Mouse (Mus musculus): ENCODE measurements around the gene Tfap2e. TPM values are rescaled to one million over a fixed set of nuclear protein-coding genes. Genes with fewer than 3 reads are reported as not detected.

Gene Tfap2e
- polyA plus RNA-seq, 1 experiment from 2014 or later = not detected

- WGBS (ENCODE audit: insufficient replicate concordance) = 78% methylated on average over 12 of the region's 12 CpGs
- Histone ChIP-seq H3K36me3 (ENCODE audit: control insufficient read depth, insufficient read depth, low read length) (peaks cover 21% of the 10 kb centered on the region), H3K4me2 (no peak overlapping the region), H3K9me3 (replicated peaks; ENCODE audit: control insufficient read depth, low read length) (no peaks in the 10 kb centered on the region), H3K4me1 (ENCODE audit: control insufficient read depth, insufficient read depth, low read length) (no peaks in the 10 kb centered on the region), H3K27me3 (ENCODE audit: control insufficient read depth, insufficient read depth, low read length) (no peaks in the 10 kb centered on the region), H3K4me3 (ENCODE audit: low read depth, low read length) (no peak overlapping the region), H3K9ac (ENCODE audit: low read depth, low read length) (no peak overlapping the region), H3K27ac (ENCODE audit: low read depth, low read length) (no peak overlapping the region)
- ATAC-seq (replicated peaks; ENCODE audit: insufficient number of reproducible peaks, low FRiP score, low TSS enrichment) = no peak
Observed at GRCm38 (mm10) chr4:126706630-126707438, 29.2 kb downstream of the Tfap2e start.

- no peaks in the 10 kb centered on the region for H3K27me3 ChIP-seq (ENCODE audit: control insufficient read depth, insufficient read depth, low read length)
- H3K36me3 ChIP-seq (ENCODE audit: control insufficient read depth, insufficient read depth, low read length) = peaks cover 6% of the 10 kb centered on the region; the same call in 1 of the 2 replicates
- no peak for ATAC-seq (replicated peaks; ENCODE audit: insufficient number of reproducible peaks, low FRiP score, low TSS enrichment)
- H3K4me3 ChIP-seq (ENCODE audit: low read depth, low read length) = no peak overlapping the region
- no peak overlapping the region for H3K27ac ChIP-seq (ENCODE audit: low read depth, low read length)
- no peak overlapping the region for H3K9ac ChIP-seq (ENCODE audit: low read depth, low read length)
- no peaks in the 10 kb centered on the region for H3K9me3 ChIP-seq (replicated peaks; ENCODE audit: control insufficient read depth, low read length)
- no peaks in the 10 kb centered on the region for H3K4me1 ChIP-seq (ENCODE audit: control insufficient read depth, insufficient read depth, low read length)
- no peak overlapping the region for H3K4me2 ChIP-seq
- 93% methylated on average over 4 of the region's 4 CpGs for WGBS (ENCODE audit: insufficient replicate concordance)
Observed at GRCm38 (mm10) chr4:126696908-126697307, 39.1 kb downstream of the Tfap2e start.

GRCm38 (mm10) chr4:126693021-126693420 lies 43.0 kb downstream of the Tfap2e start:
- Histone ChIP-seq H3K4me3 (ENCODE audit: low read depth, low read length) (no peak overlapping the region), H3K4me2 (no peak overlapping the region), H3K4me1 (ENCODE audit: control insufficient read depth, insufficient read depth, low read length) (no peaks in the 10 kb centered on the region), H3K27ac (ENCODE audit: low read depth, low read length) (no peak overlapping the region), H3K36me3 (ENCODE audit: control insufficient read depth, insufficient read depth, low read length) (peaks cover 12% of the 10 kb centered on the region; the same call in 1 of the 2 replicates), H3K27me3 (ENCODE audit: control insufficient read depth, insufficient read depth, low read length) (no peaks in the 10 kb centered on the region), H3K9me3 (replicated peaks; ENCODE audit: control insufficient read depth, low read length) (no peaks in the 10 kb centered on the region), H3K9ac (ENCODE audit: low read depth, low read length) (no peak overlapping the region)
- WGBS (ENCODE audit: insufficient replicate concordance) = 85% methylated on average over 5 of the region's 5 CpGs
- ATAC-seq (replicated peaks; ENCODE audit: insufficient number of reproducible peaks, low FRiP score, low TSS enrichment) = no peak

- no peak for ATAC-seq (replicated peaks; ENCODE audit: insufficient number of reproducible peaks, low FRiP score, low TSS enrichment)
- no peak overlapping the region for H3K27ac ChIP-seq (ENCODE audit: low read depth, low read length)
Observed at GRCm38 (mm10) chr4:126689457-126689856, 46.6 kb downstream of the Tfap2e start.

GRCm38 (mm10) chr4:126683084-126683483 lies 53.0 kb downstream of the Tfap2e start:
- H3K9me3 ChIP-seq (replicated peaks; ENCODE audit: control insufficient read depth, low read length) = no peaks in the 10 kb centered on the region
- H3K4me1 ChIP-seq (ENCODE audit: control insufficient read depth, insufficient read depth, low read length) = peaks cover 6% of the 10 kb centered on the region; the same call in 1 of the 2 replicates
- no peak overlapping the region for H3K9ac ChIP-seq (ENCODE audit: low read depth, low read length)
- H3K4me2 ChIP-seq = no peak overlapping the region
- no peak overlapping the region for H3K4me3 ChIP-seq (ENCODE audit: low read depth, low read length)
- 81% methylated on average over 3 of the region's 3 CpGs for WGBS (ENCODE audit: insufficient replicate concordance)
- no peak for ATAC-seq (replicated peaks; ENCODE audit: insufficient number of reproducible peaks, low FRiP score, low TSS enrichment)
- H3K36me3 ChIP-seq (ENCODE audit: control insufficient read depth, insufficient read depth, low read length) = peaks cover 17% of the 10 kb centered on the region
- H3K27me3 ChIP-seq (ENCODE audit: control insufficient read depth, insufficient read depth, low read length) = no peaks in the 10 kb centered on the region
- H3K27ac ChIP-seq (ENCODE audit: low read depth, low read length) = no peak overlapping the region

More at GRCm38 (mm10) chr4:126689457-126689856, 46.6 kb downstream of the Tfap2e start:
- no peak overlapping the region for H3K4me2 ChIP-seq
- H3K9ac ChIP-seq (ENCODE audit: low read depth, low read length) = no peak overlapping the region
- peaks cover 26% of the 10 kb centered on the region for H3K36me3 ChIP-seq (ENCODE audit: control insufficient read depth, insufficient read depth, low read length)
- H3K4me3 ChIP-seq (ENCODE audit: low read depth, low read length) = no peak overlapping the region
- WGBS (ENCODE audit: insufficient replicate concordance) = 90% methylated on average over 2 of the region's 2 CpGs
- H3K9me3 ChIP-seq (replicated peaks; ENCODE audit: control insufficient read depth, low read length) = no peaks in the 10 kb centered on the region
- H3K4me1 ChIP-seq (ENCODE audit: control insufficient read depth, insufficient read depth, low read length) = no peaks in the 10 kb centered on the region
- H3K27me3 ChIP-seq (ENCODE audit: control insufficient read depth, insufficient read depth, low read length) = no peaks in the 10 kb centered on the region

- ATAC-seq (replicated peaks; ENCODE audit: insufficient number of reproducible peaks, low FRiP score, low TSS enrichment) = no peak
- H3K4me1 ChIP-seq (ENCODE audit: control insufficient read depth, insufficient read depth, low read length) = peaks cover 6% of the 10 kb centered on the region; the same call in 1 of the 2 replicates
- WGBS (ENCODE audit: insufficient replicate concordance) = 59% methylated on average over 5 of the region's 5 CpGs
- H3K4me3 ChIP-seq (ENCODE audit: low read depth, low read length) = no peak overlapping the region
- no peaks in the 10 kb centered on the region for H3K9me3 ChIP-seq (replicated peaks; ENCODE audit: control insufficient read depth, low read length)
- no peaks in the 10 kb centered on the region for H3K27me3 ChIP-seq (ENCODE audit: control insufficient read depth, insufficient read depth, low read length)
- H3K36me3 ChIP-seq (ENCODE audit: control insufficient read depth, insufficient read depth, low read length) = peaks cover 14% of the 10 kb centered on the region
- H3K4me2 ChIP-seq = no peak overlapping the region
- H3K27ac ChIP-seq (ENCODE audit: low read depth, low read length) = no peak overlapping the region
- H3K9ac ChIP-seq (ENCODE audit: low read depth, low read length) = no peak overlapping the region
Observed at GRCm38 (mm10) chr4:126682298-126682697, 53.7 kb downstream of the Tfap2e start.

GRCm38 (mm10) chr4:126677054-126678003 lies 58.7 kb downstream of the Tfap2e start, which contains the start of gene Psmb2:
Psmb2 (plus strand) TSS chr4:126677630.
- Histone ChIP-seq H3K27me3 (ENCODE audit: control insufficient read depth, insufficient read depth, low read length) (no peaks in the 10 kb centered on the region), H3K4me3 (ENCODE audit: low read depth, low read length) (peak within 1 kb of the TSS; percentile 99), H3K27ac (ENCODE audit: low read depth, low read length) (peak within 1 kb of the TSS; percentile 38; the same call in 1 of the 2 replicates), H3K36me3 (ENCODE audit: control insufficient read depth, insufficient read depth, low read length) (no peaks in the 10 kb centered on the region), H3K4me2 (peak within 1 kb of the TSS; percentile 91), H3K9me3 (replicated peaks; ENCODE audit: control insufficient read depth, low read length) (no peaks in the 10 kb centered on the region), H3K9ac (ENCODE audit: low read depth, low read length) (peak within 1 kb of the TSS; percentile 98), H3K4me1 (ENCODE audit: control insufficient read depth, insufficient read depth, low read length) (peaks cover 5% of the 10 kb centered on the region; the same call in 1 of the 2 replicates)
- 3% methylated on average over 48 of the region's 48 CpGs for WGBS (ENCODE audit: insufficient replicate concordance)
- ATAC-seq (replicated peaks; ENCODE audit: insufficient number of reproducible peaks, low FRiP score, low TSS enrichment) = peak; percentile 94

GRCm38 (mm10) chr4:126667075-126667474 lies 69.0 kb downstream of the Tfap2e start:
- Histone ChIP-seq H3K27me3 (ENCODE audit: control insufficient read depth, insufficient read depth, low read length) (no peaks in the 10 kb centered on the region), H3K4me1 (ENCODE audit: control insufficient read depth, insufficient read depth, low read length) (no peaks in the 10 kb centered on the region), H3K9ac (ENCODE audit: low read depth, low read length) (no peak overlapping the region), H3K27ac (ENCODE audit: low read depth, low read length) (no peak overlapping the region), H3K4me2 (no peak overlapping the region), H3K9me3 (replicated peaks; ENCODE audit: control insufficient read depth, low read length) (no peaks in the 10 kb centered on the region), H3K36me3 (ENCODE audit: control insufficient read depth, insufficient read depth, low read length) (no peaks in the 10 kb centered on the region), H3K4me3 (ENCODE audit: low read depth, low read length) (no peak overlapping the region)
- 76% methylated on average over 2 of the region's 2 CpGs for WGBS (ENCODE audit: insufficient replicate concordance)
- ATAC-seq (replicated peaks; ENCODE audit: insufficient number of reproducible peaks, low FRiP score, low TSS enrichment) = no peak
